Mouse (Mus musculus) C2C12 (cell line): Measurements from ENCODE around the gene Gm43064.

ENCODE experiments used
- CEBPB ChIP-seq: IDR thresholded peaks from one replicate; pipeline ENCODE4 v1.6.1; 2011; ENCODE audit warnings: low read depth, mild to moderate bottlenecking, control low read depth, moderate library complexity
- CTCF ChIP-seq: IDR thresholded peaks from one replicate; pipeline ENCODE4 v1.5.1; 2011; ENCODE audit not compliant: control insufficient read depth, insufficient read depth, insufficient read length
- FOSL1 ChIP-seq: IDR thresholded peaks from one replicate; pipeline ENCODE4 v1.8.0; 2011; ENCODE audit warnings: mild to moderate bottlenecking, low read length; ENCODE audit not compliant: poor library complexity, insufficient read depth, severe bottlenecking
- MAX ChIP-seq: IDR thresholded peaks from one replicate; pipeline ENCODE4 v1.6.1; 2011; ENCODE audit warnings: mild to moderate bottlenecking, control low read depth
- MYOD1 ChIP-seq: IDR thresholded peaks from one replicate; pipeline ENCODE4 v1.6.1; 2011; ENCODE audit warnings: low read depth; ENCODE audit not compliant: control insufficient read depth, insufficient read length
- MYOG ChIP-seq: IDR thresholded peaks from one replicate; pipeline ENCODE4 v1.6.1; 2011; ENCODE audit not compliant: control insufficient read depth, insufficient read length; ENCODE audit errors: extremely low read depth
- USF1 ChIP-seq: IDR thresholded peaks from one replicate; pipeline ENCODE4 v1.6.1; 2011; ENCODE audit warnings: low read depth, mild to moderate bottlenecking, control low read depth, moderate library complexity

DNA sequence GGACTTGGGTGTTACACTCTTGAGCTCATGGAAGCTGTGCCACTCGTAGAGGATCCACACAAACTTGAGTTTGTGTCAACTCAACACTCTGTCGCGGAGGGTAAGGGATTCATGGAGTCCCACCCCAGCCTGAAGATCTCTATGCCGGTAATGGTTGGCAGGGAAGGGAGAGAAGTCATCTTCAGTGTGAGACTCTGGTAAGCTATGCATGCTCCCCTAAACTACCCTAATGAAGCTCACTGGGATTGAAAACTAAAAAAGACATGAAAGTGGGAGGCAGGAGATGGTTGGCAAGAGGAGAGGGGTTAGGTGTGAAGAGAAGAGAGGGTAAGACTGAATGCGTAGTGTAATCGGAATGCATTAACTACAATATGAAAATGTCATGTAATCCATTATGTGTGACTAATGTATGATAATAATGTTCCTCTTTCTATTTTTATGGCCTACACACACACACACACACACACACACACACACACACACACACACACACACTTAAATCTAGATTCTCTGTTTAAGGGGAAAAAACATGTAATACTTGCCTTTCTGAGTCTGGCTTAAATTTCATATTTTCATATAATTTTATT, 48.7 kb downstream of the Gm43064 start:
- TF ChIP-seq MAX: no peak
- TF ChIP-seq CTCF: no peak
- no peak for TF ChIP-seq USF1
- no peak for TF ChIP-seq MYOD1
- no peak for TF ChIP-seq CEBPB
- no peak for TF ChIP-seq MYOG
- no peak for TF ChIP-seq FOSL1
